Mouse (Mus musculus): ENCODE measurements around the gene Sft2d1. TPM values are rescaled to one million over a fixed set of nuclear protein-coding genes. Genes with fewer than 3 reads are reported as not detected.

The Sft2d1 gene
- total RNA-seq, 2 experiments from 2014 or later, result 13.3 to 14.8 TPM

- DNase-seq, result no peak
- intact Hi-C loops (cut with DNase I; ENCODE audit: low total_unique reads), result no loop called here
Observed at GRCm38 (mm10) chr17:8348941-8349340, 38.0 kb downstream of the Sft2d1 start.

- intact Hi-C loops (cut with DNase I; ENCODE audit: low total_unique reads), result no loop called here
- no peak for DNase-seq
Observed at GRCm38 (mm10) chr17:8351088-8351487, 40.2 kb downstream of the Sft2d1 start.

DNA sequence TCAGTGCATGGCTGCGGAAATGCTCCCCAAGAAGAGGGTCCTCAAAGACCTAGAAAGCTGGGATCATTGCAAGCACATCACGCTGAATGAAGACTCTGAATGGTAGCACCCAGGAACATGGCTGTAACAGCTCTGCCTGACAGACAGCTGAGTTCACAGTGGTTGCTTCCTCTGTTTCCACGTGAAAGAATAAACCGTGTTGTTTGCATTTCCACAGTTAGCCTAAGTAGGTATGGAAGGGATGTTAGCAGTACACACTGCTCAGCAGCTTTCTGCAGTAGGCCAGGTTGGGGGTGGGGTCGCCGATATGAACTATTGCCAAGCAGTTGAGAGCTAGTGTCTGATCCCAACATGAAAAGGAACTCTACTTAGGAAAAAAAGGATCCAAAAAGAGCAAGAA lies 44.8 kb downstream of the Sft2d1 start, which contains the start of gene T2:
T2 (plus strand) TSS at position 301 of the 400 bp plus-strand sequence.
- intact Hi-C loops (cut with DNase I; ENCODE audit: low total_unique reads), result no loop called here
- DNase-seq, result no peak

DNA sequence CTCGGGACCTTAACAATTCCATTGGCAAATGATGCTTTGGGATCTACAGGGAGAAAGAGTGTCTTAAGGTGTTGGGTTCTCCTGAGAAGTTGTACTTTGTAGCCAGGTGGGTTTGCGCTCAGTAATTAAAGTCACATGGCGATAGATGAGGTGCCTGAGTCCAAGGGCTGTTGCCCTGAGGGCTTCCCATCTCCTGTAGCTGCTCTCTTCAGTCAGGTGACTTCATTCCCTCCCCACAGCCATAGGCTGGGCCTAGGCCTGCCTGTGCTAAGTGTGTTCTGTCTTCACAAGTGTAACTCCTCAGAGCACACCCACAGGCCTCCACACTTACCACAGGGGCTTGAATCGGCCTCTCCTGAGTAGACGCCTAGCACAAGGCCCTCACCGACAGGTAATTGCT lies 46.6 kb downstream of the Sft2d1 start:
- DNase-seq, result no peak

DNA sequence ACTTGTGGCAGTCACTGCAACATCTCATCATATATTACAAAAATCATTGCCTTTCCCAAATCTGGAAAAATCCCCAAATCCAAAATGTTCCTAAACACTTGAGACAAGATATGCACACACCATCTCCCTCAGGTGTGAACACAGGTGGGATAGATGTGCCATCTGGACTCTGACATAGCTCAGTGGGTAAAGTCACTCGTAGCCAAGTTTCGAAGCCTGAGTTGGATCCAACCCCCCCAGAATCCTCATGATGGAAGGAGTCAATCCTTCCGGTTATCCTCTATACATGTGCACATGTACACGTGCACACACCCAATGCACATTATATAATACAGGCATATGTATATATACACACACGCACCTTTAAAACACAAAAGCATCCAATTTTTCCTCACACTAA lies 50.0 kb downstream of the Sft2d1 start:
- no peak for DNase-seq
- intact Hi-C loops (cut with DNase I; ENCODE audit: low total_unique reads), result no loop called here

More for the DNA sequence above, 46.6 kb downstream of the Sft2d1 start:
- intact Hi-C loops (cut with DNase I; ENCODE audit: low total_unique reads), result no loop called here

DNA sequence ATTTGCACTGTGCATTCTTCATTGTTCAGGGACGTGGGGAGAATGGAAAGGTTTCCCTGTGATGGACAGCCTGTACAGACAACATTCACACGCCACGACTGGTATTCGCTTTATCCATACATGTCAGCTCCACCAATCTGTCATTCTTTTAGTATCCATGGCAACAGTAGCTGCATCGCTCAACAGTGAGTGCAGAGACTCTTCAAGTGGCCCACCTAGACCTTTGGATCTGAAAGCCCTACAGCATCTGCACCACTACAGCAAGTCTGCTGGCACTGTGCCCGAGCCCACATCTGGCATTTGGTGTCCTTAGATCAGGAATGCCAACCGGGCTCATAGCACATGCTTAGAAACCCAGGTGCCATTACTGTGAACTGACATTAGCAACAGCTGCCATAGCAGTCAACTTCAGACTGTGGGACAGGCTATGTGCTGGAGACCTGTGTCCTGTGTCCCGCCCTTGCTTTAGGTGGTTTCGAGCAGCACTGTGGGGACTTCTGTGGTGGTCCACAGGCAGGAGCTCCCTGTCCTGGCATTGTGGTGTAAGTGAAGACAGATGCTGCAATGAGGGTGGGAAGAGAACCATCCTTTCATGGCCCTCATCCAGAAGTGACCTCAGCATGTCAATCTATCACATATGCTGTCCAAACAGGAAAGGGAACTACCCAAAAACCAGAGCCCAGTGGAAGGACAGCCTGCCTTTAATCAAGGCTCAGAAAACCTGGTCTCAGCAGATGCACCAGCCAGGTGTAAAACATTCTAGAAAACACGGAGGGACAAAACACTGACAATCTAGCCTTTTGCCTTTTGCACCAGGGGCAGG lies 50.6 kb downstream of the Sft2d1 start:
- no peak for DNase-seq
- intact Hi-C loops (cut with DNase I; ENCODE audit: low total_unique reads), result no loop called here

GRCm38 (mm10) chr17:8367514-8368480 lies 56.9 kb downstream of the Sft2d1 start:
- no peak for DNase-seq
- intact Hi-C loops (cut with DNase I; ENCODE audit: low total_unique reads), result no loop called here

DNA sequence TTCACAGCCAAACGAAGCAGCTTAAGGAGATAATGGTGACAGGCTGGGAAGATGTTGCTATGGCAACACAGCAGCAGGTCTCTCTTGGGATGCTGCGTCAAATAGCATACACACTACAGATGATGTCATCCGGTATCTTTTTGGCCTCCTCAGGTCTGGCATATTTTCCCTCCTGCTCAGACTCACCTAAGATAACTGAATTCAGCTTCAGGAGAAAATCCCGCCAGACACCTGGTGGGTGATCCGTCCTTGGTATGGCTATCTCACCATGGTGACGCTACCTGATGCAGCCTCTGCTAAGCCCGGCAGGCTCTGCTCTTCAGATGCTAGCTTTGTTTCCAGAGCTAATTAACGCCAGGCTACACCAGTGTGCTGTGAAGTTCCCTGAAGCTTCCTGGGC lies 57.7 kb downstream of the Sft2d1 start:
- intact Hi-C loops (cut with DNase I; ENCODE audit: low total_unique reads), result no loop called here

DNA sequence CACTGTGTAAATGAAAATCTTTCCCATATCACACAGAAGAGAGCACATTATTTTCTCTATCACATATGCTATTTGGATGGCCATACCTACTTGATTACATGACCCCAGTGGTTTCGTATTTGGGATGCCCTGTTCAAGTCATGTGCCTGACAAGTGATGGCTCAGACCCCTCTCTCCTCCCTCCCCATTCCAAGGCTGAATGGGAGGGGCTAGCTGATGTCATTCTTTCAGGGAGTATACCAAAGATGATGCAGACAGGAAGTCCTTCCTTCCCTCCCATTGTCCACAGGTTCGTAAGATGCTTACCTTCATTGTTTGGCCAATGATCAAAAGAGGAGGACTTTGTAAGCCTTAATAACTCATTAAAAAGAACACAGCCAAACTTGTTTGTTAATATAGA lies 58.3 kb downstream of the Sft2d1 start:
- DNase-seq, result no peak
- intact Hi-C loops (cut with DNase I; ENCODE audit: low total_unique reads), result no loop called here

More for the DNA sequence above, 57.7 kb downstream of the Sft2d1 start:
- no peak for DNase-seq

- no peak for DNase-seq
- intact Hi-C loops (cut with DNase I; ENCODE audit: low total_unique reads), result loop anchor here (5.0 to 10.0 kb wide), 2 partner anchors 56 to 108 kb away; partner anchors contain the start of gene Sft2d1
Observed at GRCm38 (mm10) chr17:8370634-8371229, 59.8 kb downstream of the Sft2d1 start.

GRCm38 (mm10) chr17:8371834-8372233 lies 60.9 kb downstream of the Sft2d1 start:
- DNase-seq, result peak; percentile 74
- intact Hi-C loops (cut with DNase I; ENCODE audit: low total_unique reads), result loop anchor here (5.0 to 10.0 kb wide), 2 partner anchors 57 to 110 kb away; partner anchors contain the start of gene Sft2d1

DNA sequence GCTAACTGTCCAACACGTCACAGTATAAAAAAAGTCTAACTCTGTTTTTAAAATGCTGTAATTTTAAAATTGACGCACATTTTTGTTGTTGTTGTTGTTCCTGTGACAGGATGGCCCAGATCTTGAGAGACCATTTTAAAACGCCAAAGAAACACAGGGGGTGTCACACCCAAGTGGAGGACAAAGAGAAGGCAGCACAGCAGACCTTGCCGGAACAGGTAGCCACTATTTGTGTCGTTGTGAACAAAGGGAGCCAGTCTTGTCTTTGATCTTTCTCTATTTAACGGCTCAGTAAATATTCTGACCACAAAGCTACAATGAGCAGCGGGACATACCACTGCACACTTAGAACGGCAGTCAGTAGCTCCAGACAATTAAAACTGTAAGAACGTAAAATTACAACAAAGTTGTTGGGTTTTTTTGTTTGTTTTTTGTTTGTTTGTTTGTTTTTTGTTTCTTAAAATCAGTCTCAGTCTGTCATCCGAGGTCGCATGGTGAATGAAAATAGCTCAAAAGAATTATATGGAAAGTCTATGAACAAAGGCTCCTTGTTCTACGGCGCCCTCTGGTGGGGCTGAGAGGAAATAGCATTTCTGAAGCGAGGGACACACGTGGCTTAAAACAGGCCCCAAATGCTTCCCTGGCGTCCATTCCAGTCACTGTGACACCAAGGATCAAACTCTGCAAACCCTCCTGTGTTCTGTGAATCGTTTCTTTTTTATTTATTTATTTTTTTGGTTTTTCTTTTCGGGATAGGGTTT lies 61.6 kb downstream of the Sft2d1 start:
- peak; percentile 75 for DNase-seq
- intact Hi-C loops (cut with DNase I; ENCODE audit: low total_unique reads), result loop anchor here (5.0 to 10.0 kb wide), 2 partner anchors 58 to 110 kb away; partner anchors contain the start of gene Sft2d1

Other genes with a start within 250 kb of the Sft2d1 start
- under 1 TPM in 1 of 2 experiments, not detected in 1; 0.14 TPM for gene Gm49673, start 163.3 kb upstream of the Sft2d1 start, total RNA-seq (2021)
- gene Rnaset2a, start 163.0 kb upstream of the Sft2d1 start, total RNA-seq (2021), result 10 to 100 TPM; 13.9 to 14.6 TPM
- gene Fgfr1op, start 145.6 kb upstream of the Sft2d1 start, total RNA-seq (2021), result 10 to 100 TPM; 11.7 to 13.4 TPM
- gene Ccr6, start 75.1 kb upstream of the Sft2d1 start, total RNA-seq (2021), result not detected
- gene Mpc1, start 28.2 kb upstream of the Sft2d1 start, total RNA-seq (2021), result 100 to 1,000 TPM; 266 to 303 TPM
- gene Prr18, start 26.4 kb downstream of the Sft2d1 start, total RNA-seq (2021), result under 1 TPM; 0.14 to 0.18 TPM
- gene T2, start 44.9 kb downstream of the Sft2d1 start, total RNA-seq (2021), result not detected
- not detected for gene T, start 123.3 kb downstream of the Sft2d1 start, total RNA-seq (2021)
- 1 to 10 TPM; 5.2 to 6.5 TPM for gene Pde10a, start 214.3 kb downstream of the Sft2d1 start, total RNA-seq (2021)

All from gastrocnemius, postnatal 14 days (tissue).